Mouse (Mus musculus) R1 (cell line): ENCODE measurements around the gene Tmem240.
A peak's percentile ranks its signal among the peaks of the same experiment; 100 is the strongest.
"Not testable (repeated sequence)": the region's sequence is repeated elsewhere in the genome, so short reads cannot be mapped to it uniquely, and the experiment has no call there.

Source experiments
- DNase-seq: peaks from one replicate; pipeline ENCODE4 v3.0.0-alpha.2; 2018; ENCODE audit warnings: low read depth, low spot score

Tmem240 gene

DNA sequence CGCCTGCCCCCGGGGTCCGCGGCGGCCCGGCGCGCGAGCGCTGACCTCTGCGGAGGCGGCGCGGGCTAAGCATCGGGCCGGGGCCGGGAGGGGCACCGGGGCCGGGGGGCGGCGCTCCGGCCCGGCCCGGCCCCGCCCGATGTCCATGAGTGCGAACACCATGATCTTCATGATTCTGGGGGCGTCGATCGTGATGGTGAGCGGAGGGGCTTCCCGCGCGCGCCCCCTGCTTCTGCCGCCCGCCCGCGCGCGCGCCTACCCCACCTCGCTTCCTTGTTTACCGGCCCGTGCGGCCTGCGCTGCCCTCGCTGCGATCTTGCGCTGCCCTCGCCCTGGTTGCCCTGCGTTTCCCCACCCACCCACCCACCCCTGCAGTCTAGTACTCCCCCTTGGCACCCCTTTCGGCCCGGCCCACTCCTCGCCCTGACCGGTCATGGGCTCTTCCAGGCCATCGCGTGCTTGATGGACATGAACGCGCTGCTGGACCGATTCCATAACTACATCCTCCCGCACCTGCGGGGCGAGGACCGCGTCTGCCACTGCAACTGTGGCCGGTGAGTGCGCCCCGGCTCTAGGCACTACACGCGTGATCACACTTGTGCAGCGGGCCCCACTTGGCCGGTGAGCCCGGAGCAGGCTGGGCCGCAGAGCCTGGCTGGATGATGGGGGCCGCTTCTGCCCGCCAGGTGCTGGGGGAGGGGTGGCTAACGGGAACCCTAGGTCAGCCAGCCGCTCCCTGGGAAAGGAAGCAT, 527 bp downstream of the Tmem240 start:
- no peak for DNase-seq

- DNase-seq = peak; percentile 70
These were observed 1.2 kb downstream of the Tmem240 start for GRCm38 (mm10) chr4:155735788-155736187.

DNA sequence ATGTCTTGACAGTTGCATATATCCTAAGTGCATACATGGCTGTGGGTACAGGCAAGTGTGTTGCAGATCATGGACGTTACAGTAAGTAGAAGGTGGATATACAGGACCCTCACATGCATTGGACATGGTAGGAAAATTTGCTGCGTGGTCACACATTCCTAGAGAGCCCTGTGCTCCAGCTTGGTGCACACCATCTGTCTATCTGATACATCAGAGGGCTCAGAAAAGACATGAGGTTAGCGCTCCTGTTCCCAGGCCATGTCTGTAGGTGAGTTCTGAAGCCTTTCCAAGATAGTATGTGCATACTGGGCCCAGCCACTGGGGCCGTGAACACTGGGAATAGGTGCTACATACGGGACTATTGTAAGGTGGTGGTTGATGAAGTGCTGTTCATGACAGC, 1.8 kb downstream of the Tmem240 start:
- no peak for DNase-seq

DNA sequence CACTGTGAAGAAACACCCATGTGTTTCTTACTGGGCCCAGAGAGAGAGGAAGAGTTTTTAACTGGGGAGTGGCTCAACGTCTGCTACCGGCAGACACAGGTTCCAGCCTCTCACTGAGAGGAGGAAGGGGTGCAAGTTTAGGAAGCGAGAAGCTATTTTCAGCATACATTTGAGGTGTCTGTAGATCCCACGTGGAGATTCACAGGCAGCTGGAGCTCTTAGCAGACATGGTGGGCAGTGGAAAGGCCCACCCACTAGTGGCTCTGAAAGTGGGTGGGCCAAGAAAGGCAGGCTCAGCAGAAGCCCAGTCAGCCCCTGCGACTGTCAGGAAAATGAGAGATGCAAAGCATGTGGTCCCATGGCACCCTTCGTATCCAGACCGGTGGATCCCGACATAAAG, 3.7 kb downstream of the Tmem240 start:
- DNase-seq = no peak

DNA sequence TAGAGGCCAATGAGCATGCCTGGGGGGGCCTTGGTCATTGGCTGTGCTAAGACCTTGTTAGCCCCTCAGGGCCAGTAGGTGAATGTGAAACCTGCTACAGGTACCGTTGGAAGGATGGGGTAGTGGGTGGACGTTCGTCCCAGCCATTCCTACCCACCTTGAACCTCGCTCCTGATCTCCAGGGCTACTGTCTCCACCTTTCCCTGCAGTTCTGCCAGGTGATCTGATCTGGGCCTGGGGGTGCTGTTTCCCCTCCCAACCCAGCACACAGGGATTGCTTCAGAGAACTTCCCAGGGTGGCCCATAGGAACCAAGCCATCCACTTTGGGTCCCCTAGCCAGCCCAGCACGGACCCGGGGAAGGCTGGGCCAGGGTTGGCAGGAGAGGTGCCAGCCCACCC, 4.6 kb downstream of the Tmem240 start:
- DNase-seq = no peak

DNA sequence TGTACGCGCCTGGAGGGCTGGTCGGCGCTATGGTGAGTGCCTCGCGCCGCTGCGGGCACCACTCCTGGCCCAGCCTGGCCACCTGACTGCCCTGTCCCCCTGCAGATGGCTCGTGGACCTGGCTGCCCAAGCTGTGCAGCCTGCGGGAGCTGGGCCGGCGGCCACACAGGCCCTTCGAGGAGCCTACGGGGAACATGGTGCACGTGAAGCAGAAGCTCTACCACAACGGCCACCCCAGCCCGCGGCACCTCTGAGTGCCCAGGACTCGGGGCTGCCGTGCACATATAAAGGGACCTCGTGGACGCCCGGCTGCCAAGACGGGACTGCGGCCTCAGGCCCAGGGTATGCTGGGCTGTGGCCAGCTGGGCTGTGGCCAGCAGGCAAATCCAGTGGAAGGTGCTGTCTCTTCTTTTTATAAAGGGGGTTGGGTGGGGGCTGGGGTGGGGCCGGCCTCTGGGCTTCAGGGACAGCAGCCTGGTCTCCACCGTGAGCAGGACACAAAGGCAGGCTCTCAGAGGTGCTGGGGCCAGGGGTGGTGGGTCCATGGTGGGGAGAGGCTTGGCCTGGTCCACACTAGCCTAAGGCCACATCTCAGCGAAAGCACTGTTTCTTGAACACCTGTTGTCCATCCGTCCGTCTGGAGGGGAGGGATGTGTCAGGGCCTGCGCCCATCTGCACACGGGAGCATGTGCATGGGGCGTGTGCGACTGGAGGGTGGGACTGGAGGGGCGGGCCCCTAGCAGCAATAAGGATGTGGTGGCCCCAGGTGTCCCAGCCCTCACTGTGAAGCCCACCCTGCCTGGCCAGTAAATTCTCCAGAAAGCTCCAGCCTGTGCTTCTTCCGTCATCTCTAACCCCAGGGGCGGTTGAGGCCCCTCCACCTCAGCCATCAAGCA, 5.4 kb downstream of the Tmem240 start:
- no peak for DNase-seq

GRCm38 (mm10) chr4:155740681-155741080, 6.1 kb downstream of the Tmem240 start:
- not testable (repeated sequence) for DNase-seq

DNA sequence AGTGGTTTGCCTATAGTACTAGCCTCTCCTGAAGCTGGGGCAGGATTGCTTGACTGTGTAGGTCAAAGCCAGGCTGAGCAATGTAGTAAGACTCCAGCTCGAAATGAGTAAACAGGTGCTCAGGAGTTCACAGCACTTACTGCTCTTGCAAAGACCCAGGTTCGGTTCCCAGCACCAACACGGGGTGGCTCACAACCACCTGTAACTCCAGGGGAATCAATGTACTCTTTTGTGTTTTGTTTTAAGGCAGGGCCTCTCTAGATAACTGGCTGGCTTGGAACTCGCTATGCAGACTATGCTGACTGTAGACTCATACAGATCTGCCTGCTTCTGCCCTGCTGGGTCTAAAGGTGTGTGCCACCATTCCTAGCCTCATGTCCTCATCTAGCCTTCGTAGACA, 8.1 kb downstream of the Tmem240 start:
- no peak for DNase-seq

- no peak for DNase-seq
These were observed 9.9 kb downstream of the Tmem240 start for GRCm38 (mm10) chr4:155744474-155744873.

DNA sequence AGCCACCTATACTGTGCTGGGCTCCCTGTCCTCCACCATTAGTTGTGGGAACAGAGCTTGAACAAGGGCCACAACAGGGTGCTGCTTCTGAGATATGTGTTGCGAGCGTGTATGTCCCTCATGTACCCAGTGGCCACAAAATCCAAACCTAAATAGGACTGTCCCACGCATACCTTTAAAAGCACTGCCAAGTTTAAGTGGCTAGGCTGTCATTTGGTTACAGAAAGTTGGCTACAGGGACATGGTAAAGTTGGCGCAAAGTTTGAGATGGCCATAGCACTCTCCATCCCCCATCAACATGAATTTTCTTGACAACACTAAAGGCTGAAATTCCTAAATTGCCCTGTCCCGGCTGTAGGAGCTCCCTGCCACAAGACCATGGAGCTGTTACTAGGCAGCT, 10.5 kb downstream of the Tmem240 start:
- DNase-seq = no peak

DNA sequence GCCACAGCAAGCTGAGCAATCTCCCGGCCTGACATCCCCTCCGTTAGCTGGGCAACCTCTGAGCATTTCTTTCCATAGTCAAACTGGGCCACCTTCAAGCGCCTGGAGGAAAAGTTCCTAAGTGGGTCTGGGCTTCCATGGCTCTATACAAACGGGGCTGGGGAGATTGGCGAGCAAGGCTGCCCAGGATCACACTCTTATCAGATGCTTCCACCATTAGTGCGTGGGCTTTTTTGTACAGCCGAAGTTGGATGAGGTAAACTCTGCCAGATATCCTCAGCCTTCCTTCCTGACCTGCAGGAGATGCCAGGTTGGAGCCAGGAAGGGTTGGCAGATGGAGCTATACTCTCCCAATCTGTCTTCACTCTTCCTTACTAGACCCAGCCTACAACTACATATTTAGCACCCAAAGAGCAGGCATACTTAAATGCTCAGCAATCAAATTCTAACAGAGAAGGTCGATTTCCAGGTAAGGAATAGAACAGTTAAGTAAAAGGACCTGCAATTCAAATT, 11.5 kb downstream of the Tmem240 start:
- DNase-seq = no peak

- DNase-seq = no peak
These were observed 12.2 kb downstream of the Tmem240 start for GRCm38 (mm10) chr4:155746575-155747490.

DNA sequence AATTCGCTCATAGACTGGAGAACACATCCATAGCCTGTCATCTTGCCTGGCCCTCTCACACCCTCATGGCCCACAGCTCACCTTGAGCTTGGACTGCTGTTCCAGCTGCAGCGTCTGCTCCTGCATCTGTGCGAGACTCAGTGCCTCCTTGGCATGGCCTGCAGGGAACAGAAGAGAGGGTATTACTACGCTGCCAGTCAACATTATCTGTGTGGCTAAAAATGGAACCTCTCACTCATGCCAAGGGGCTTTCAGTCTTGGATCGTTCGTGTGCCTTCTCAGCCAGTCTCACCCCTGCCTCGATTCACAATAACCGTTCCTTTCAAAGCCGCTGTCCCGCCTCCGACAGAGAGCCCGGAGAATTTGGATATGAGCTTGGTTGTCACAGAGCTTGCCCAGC, 22.4 kb downstream of the Tmem240 start:
- DNase-seq = no peak

DNA sequence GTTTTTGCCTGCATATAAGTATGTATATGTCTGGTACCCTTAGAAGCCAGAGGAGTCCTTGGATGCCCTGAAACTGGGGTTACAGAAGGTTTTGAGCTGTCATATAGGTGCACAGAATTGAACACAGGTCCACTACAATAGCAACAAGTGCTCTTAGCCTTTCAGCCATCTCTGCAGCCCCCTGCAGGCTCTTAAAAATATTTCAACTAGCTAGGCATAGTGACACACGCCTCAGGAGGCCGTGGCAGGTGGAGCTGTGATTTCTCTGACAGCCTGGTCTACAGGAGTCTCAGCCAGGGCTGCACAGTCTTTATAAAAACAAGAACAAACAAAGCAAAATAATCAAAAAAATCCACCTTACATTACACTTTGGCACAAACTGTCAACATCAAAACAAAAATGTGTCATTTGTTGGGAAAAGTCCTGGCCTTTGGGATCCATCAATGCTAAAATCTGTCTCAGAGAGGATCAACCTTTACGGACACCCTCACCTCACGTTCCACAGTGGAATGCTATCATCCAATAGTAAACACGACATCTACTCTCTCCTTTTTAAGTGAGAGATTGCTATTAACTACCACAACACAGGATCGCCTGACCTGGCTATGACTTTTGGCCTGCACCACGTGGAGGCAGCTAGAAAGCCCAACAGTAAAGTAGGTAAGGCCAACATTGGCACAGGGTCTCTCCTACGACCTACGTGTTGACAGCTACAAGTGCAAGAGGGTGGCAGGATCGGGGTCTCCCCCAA, 25.4 kb downstream of the Tmem240 start:
- peak; percentile 77 for DNase-seq

DNA sequence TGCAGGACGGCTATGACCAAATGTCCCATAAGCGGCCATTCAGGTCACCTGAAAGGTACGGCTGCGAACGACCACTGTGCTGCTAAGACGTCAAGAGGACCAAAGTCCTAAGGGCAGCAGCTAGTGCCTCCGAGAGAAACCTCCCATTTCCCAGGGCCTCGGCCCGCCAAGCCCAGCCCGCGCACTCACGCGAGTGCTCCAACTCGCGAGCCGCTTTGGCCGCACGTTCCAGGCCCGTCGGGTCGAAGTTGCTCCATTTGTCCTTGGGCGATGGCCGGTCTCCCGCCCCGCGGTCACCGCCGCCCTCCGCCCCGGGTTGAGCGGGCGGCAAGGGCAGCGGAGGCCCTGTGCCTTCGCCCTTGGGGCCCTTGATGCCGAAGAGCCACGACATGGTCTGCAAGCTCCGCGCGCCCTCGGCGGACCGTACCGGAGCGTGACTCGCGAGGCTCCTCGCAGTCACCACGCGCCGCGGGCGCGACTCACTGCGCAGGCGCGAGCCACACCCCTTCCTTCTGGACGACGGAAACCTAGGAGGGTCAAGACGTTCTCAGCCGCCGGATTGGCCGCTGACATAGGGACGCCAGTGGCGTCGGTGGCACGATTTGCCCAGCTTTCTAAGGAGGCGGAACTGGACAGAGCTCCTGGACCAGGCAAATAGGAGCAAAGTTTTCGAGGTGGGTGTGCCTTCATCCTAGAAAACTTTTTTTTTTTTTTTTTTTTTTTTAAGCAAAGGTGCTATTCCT, 26.2 kb downstream of the Tmem240 start, which contains the start of gene Atad3a:
Gene Atad3a, minus strand, starts transcription at position 481 of the 743 bp plus-strand sequence.
- DNase-seq = peak; percentile 98

- DNase-seq = no peak
These were observed 26.9 kb downstream of the Tmem240 start for GRCm38 (mm10) chr4:155761356-155762099.

DNA sequence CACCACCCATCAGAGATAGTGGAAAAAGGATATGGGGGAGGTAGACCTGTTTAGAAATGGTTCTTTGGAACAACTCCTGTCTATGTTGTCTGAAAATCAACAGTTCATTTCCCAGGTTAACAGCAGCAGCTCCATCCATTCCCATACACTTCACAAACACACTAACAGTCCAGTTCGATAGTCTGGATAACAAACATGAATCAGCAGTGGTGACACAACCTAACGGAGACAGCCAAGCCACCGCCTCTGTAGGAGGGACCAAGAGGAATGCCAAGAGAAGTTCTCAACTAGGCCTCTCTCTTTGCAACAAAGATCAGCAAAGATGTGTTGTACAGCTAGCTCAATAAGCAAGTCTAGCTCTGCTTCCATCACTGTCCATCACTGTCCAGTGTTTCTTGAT, 27.8 kb downstream of the Tmem240 start:
- no peak for DNase-seq

- DNase-seq = peak; percentile 28
These were observed 34.9 kb downstream of the Tmem240 start for GRCm38 (mm10) chr4:155769496-155769879.

GRCm38 (mm10) chr4:155769880-155770512, 35.4 kb downstream of the Tmem240 start:
- peak; percentile 88 for DNase-seq
